Mouse (Mus musculus): ENCODE results near the gene Magi1.

Magi1 gene

GRCm38 (mm10) chr6:94256982-94257830, 26.5 kb downstream of the Magi1 start:
- DNase-seq (ENCODE audit: low spot score): no peak

DNA sequence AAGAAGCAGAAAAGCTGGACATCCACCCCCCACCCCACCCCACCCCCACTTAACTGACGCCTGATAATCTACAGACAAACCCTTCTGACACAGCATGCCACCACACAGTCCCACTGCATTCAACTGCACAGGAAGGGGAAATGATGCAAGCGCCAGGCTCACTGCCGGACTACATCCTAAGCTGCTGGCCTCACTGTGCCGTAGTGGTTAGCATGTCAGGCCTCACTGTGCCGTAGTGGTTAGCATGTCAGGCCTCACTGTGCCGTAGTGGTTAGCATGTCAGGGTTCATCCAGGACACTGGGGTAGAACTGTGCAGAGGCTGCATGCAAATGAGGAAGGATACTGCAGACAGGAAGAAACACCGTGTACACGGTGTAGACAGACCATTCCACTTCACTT, 29.8 kb downstream of the Magi1 start:
- DNase-seq (ENCODE audit: low spot score): no peak

GRCm38 (mm10) chr6:94251358-94251945, 32.3 kb downstream of the Magi1 start:
- DNase-seq (ENCODE audit: low spot score): no peak

GRCm38 (mm10) chr6:94249286-94249790, 34.4 kb downstream of the Magi1 start:
- no peak for DNase-seq (ENCODE audit: low spot score)

GRCm38 (mm10) chr6:94241251-94241650, 42.5 kb downstream of the Magi1 start:
- no peak for DNase-seq (ENCODE audit: low spot score)

GRCm38 (mm10) chr6:94238643-94239042, 45.1 kb downstream of the Magi1 start:
- no peak for DNase-seq (ENCODE audit: low spot score)

GRCm38 (mm10) chr6:94236899-94237298, 46.8 kb downstream of the Magi1 start:
- DNase-seq (ENCODE audit: low spot score): no peak

GRCm38 (mm10) chr6:94232243-94232785, 51.4 kb downstream of the Magi1 start:
- no peak for DNase-seq (ENCODE audit: low spot score)

DNA sequence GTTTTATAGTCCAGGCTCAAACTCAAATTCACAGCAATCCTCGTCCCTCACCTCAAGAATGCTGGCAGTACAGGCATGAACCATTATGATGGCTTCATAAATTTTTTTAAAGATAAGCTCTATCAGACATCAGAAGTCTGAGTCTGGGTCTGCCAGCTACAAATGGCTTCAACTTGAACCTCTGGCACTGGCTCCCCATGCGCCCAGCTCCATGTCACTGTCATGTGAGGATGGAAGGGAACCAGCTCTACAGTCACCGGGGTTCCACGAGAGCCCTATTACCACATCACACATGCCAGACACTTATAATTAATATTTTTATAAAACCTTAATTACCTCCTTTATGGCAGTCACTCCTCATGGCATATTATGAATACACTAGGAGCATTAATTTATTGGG, 51.9 kb downstream of the Magi1 start:
- no peak for DNase-seq (ENCODE audit: low spot score)

DNA sequence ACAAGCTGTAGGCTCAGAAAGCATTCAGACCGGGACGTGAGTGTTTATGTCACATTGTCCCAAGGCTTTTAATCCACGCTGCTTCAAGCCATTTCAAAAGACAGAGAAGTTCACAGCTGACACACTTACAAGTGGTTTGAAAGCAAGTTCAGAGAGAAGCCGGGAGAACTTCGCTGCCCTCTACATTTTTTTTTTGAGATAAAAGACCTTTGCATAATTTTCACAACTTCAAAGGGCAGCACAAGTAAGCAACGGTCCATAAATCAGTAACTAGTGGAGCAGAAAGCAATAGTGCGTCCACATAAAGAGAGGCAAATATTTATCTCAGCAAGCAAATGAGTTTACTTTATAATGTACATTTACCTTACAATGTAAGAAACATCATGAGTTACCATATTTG, 52.4 kb downstream of the Magi1 start:
- no peak for DNase-seq (ENCODE audit: low spot score)

DNA sequence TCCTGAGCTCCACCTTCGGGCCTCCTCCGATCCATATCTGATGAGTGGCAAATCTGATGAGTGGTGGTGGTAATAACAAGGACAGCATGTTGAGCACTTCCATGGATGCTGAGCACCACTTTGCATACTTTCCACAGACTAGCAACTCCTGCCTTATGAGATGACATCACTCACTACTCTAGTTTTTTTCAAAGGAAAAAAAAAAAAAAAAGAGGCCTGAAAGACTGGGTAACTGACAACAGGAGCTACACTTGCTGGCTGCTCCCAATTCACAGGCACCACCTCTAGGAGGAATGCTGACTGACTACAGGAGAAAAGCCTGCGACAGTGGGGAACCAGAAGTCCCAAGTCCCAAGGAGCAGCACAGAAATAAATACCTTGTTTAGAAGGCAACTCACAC, 52.8 kb downstream of the Magi1 start:
- DNase-seq (ENCODE audit: low spot score): no peak

- no peak for DNase-seq (ENCODE audit: low spot score)
These were observed 53.6 kb downstream of the Magi1 start for GRCm38 (mm10) chr6:94230129-94230528.

DNA sequence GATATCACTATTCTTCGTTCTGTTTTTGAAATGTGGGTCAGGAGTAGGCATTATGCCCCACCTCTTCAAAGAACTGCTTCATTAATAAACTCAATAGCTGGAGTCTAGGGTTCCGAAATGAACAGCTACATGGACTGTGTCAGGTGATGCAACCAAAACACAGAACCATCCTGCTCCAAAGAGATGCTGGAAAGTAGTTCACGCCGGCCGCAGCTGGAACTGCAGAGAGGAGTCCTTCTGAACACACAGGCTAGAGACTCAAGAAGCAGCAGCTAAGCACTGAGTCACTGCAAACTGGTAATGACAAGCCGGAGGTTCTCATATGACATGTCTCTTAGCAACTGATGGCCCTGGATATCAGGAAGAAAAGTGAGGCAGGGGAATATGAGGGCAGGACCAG, 57.5 kb downstream of the Magi1 start:
- no peak for DNase-seq (ENCODE audit: low spot score)

GRCm38 (mm10) chr6:94225832-94226231, 57.9 kb downstream of the Magi1 start:
- DNase-seq (ENCODE audit: low spot score): peak; percentile 26

GRCm38 (mm10) chr6:94225091-94225490, 58.6 kb downstream of the Magi1 start:
- no peak for DNase-seq (ENCODE audit: low spot score)

DNA sequence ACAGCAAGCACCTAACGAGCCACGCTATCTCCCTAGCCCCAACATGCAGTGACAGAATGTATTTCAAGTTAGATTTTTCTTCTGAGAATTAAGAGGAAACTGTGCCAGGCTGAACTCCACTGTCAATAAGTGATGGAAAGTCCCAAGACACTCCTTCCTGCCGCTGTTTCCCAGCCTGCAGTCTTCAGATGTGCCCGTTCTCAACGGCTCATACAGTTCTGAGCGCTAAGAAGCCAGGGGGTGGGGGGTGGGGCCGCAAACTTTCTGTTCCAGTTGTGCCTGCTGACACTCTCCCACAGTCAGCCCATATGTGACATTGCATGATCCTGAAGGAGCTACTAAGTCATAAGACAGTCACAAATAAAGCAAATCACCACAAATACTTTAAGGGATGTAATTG, 61.5 kb downstream of the Magi1 start:
- no peak for DNase-seq (ENCODE audit: low spot score)

GRCm38 (mm10) chr6:94221750-94222149, 62.0 kb downstream of the Magi1 start:
- DNase-seq (ENCODE audit: low spot score): no peak

DNA sequence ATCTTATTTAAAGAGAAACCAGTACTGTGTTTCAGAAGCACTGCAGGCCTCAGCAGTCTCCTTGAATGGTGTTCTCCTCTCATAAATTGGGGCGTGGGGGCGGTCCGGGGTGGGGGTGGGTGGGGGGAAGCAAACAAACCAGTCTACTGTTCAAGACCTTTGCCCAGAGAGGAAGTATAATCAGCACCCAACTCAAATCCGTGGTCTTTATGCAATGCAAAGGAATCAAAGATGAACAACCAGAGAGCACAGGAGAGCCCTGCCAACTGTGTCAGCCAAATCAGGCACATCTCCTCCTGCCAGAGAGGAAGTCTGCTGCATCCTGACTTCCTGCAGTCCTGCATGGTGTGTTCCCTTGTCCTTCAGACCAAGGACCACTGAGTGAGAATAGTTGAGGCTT, 65.6 kb downstream of the Magi1 start:
- DNase-seq (ENCODE audit: low spot score): no peak

- no peak for DNase-seq (ENCODE audit: low spot score)
These were observed 67.9 kb downstream of the Magi1 start for GRCm38 (mm10) chr6:94215834-94216233.

DNA sequence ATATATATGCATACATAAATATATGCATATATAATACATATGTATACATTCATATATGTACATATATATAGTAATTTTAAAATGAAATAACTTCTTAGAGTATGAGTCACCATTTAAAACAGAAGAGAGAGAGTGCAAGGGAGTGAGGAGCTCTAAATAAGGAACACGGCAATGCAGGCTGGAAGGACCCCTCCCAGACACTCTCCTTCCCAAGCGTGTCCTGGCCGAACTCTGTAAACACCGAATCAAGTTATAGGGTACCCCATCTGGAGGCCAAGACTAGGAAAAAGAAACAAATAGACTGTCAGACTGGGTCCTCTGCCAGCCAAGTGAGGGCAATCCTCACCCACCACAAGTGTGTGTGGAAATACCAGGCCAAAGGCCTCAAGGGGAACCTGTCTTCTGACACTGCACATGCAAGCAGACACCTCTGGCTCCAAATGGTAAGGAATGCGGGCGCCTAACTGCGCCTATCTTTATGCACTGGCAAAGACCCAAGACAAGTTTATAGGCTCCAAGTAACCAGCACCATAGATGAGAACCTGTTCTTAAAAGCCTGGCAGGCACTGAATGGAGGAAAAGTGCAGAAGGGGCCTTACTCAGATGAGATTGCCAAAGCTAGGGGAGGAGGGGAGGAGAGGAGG, 68.7 kb downstream of the Magi1 start:
- DNase-seq (ENCODE audit: low spot score): no peak

DNA sequence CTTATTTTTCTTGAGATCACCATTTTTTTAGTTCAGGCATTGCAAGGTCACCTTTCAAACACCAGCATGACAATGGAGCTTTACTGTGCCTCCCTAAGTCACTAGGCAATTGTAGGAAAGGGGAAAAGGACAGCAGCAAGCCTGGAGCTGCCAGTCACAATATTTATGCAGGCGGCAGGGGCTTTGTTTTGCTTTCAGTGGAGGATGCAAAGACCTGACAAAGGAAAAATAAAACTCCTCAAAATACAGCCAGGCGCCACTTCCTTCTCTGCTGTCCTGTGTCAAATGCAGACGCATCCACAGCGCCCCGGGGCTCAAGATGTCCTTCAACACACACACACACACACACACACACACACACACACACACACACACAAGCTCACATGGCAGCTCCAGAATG, 77.8 kb downstream of the Magi1 start:
- no peak for DNase-seq (ENCODE audit: low spot score)

DNA sequence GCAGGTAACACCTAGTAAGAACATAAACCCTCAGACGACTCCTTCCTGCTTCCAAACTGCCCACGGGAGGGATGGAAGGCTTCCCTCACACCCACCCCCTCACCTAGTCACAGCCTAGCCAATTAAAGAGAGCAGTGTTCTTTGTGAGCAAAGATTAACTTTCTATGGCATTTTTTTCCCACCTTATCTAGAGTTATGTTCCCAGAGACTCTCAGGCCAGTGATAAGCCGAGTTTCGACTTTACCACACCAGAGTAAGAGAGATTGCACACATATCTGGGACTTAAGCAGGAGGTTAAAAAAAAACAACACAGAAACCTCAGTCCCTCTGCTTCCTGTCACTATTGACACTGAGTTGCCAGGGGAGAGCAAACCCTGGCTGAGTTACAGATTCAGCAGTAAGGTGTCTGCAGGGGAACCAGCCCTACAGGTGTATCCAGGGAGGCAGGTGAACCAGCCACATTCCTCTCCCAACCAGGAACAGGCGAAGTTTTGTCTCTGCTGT, 80.0 kb downstream of the Magi1 start:
- DNase-seq (ENCODE audit: low spot score): no peak

GRCm38 (mm10) chr6:94201940-94202339, 81.8 kb downstream of the Magi1 start:
- DNase-seq (ENCODE audit: low spot score): no peak
